Mouse (Mus musculus) left cerebral cortex, postnatal 25 days (tissue): Measurements from ENCODE around the gene Trim56. TPM values are rescaled to one million over a fixed set of nuclear protein-coding genes. Genes with fewer than 3 reads are reported as not detected.

ENCODE experiments used
- total RNA-seq, 2 experiments: library from RNA; stranded (reverse); gene quantifications; 2 replicates each; pipeline ENCODE4 v1.2.3; 2021

Trim56 gene
- total RNA-seq, 2 experiments from 2014 or later: 3.0 to 3.9 TPM

Other genes starting within 250 kb of the Trim56 start
- 10 to 100 TPM; 11.9 to 13.1 TPM for gene Col26a1, start 233.0 kb downstream of the Trim56 start, total RNA-seq
- gene Ift22, start 208.1 kb downstream of the Trim56 start, total RNA-seq: 100 to 1,000 TPM in 1 of 2 experiments, 10 to 100 TPM in 1; 95.3 to 108 TPM
- gene Fis1, start 162.9 kb downstream of the Trim56 start, total RNA-seq: 100 to 1,000 TPM; 263 to 271 TPM
- gene Cldn15, start 149.6 kb downstream of the Trim56 start, total RNA-seq: not detected
- 10 to 100 TPM; 33.7 to 38.5 TPM for gene Plod3, start 129.2 kb downstream of the Trim56 start, total RNA-seq
- gene Znhit1, start 128.2 kb downstream of the Trim56 start, total RNA-seq: 10 to 100 TPM; 86.2 to 88.5 TPM
- 100 to 1,000 TPM; 392 to 396 TPM for gene Vgf, start 89.8 kb downstream of the Trim56 start, total RNA-seq
- gene Ap1s1, start 70.1 kb downstream of the Trim56 start, total RNA-seq: 100 to 1,000 TPM; 304 to 317 TPM
- under 1 TPM; 0.55 to 0.99 TPM for gene Serpine1, start 43.9 kb downstream of the Trim56 start, total RNA-seq
- gene Muc3, start 33.1 kb upstream of the Trim56 start, total RNA-seq: not detected
- gene Muc3a, start 96.2 kb upstream of the Trim56 start, total RNA-seq: 1 to 10 TPM; 3.0 to 3.1 TPM
- 10 to 100 TPM; 54.9 to 63.3 TPM for gene Ache, start 171.3 kb upstream of the Trim56 start, total RNA-seq
- 10 to 100 TPM in 1 of 2 experiments, 1 to 10 TPM in 1; 9.8 to 13.3 TPM for gene Ufsp1, start 178.4 kb upstream of the Trim56 start, total RNA-seq
- gene Srrt, start 191.5 kb upstream of the Trim56 start, total RNA-seq: 100 to 1,000 TPM; 176 to 178 TPM
- 1 to 10 TPM; 4.3 to 5.9 TPM for gene Trip6, start 198.2 kb upstream of the Trim56 start, total RNA-seq
- 10 to 100 TPM; 21.3 to 23.2 TPM for gene Slc12a9, start 217.4 kb upstream of the Trim56 start, total RNA-seq
- gene Ephb4, start 233.9 kb upstream of the Trim56 start, total RNA-seq: 1 to 10 TPM; 5.2 to 5.5 TPM